Mouse (Mus musculus): Measurements from ENCODE around the gene P3h2. TPM values are rescaled to one million over a fixed set of nuclear protein-coding genes. Genes with fewer than 3 reads are reported as not detected.

The P3h2 gene
- polyA plus RNA-seq, 1 experiment from 2014 or later, result 4.9 TPM

DNA sequence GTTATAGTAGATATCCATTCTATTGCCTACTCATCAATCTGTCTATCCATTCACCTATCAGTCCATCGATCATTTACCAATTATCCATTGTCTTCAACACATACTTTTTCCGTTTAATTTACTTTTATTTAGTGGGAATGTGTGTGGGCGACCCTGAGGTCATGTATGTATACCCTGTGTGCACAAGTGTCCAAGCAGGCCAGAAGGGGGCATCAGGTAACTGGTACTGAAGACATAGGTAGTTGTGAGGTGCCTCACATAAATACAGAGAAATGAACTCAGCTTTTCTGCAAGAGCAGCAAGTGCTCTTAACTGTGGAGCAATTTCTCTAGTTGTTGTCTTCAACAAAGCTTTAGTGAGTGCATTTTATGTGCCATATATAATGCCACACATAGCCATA, 79.2 kb downstream of the P3h2 start:
- no peaks in the 10 kb centered on the region for H3K36me3 ChIP-seq
- 71% methylated on average over 3 of the region's 3 CpGs for WGBS
- H3K4me3 ChIP-seq (replicated peaks), result no peak overlapping the region
- H3K9ac ChIP-seq, result no peak overlapping the region
- no peak overlapping the region for H3K4me2 ChIP-seq
- H3K27me3 ChIP-seq (replicated peaks), result no peaks in the 10 kb centered on the region
- no peak overlapping the region for H3K27ac ChIP-seq
- no peak for ATAC-seq (ENCODE audit: insufficient read depth, low FRiP score, low read depth)
- no peaks in the 10 kb centered on the region for H3K9me3 ChIP-seq
- H3K4me1 ChIP-seq, result no peaks in the 10 kb centered on the region

GRCm38 (mm10) chr16:26024543-26024942, 81.0 kb downstream of the P3h2 start:
- H3K27me3 ChIP-seq (replicated peaks), result no peaks in the 10 kb centered on the region
- no peak overlapping the region for H3K4me3 ChIP-seq (replicated peaks)
- no peak for ATAC-seq (ENCODE audit: insufficient read depth, low FRiP score, low read depth)
- H3K4me1 ChIP-seq, result no peaks in the 10 kb centered on the region
- no peak overlapping the region for H3K27ac ChIP-seq
- no peak overlapping the region for H3K4me2 ChIP-seq
- no peaks in the 10 kb centered on the region for H3K9me3 ChIP-seq
- no peaks in the 10 kb centered on the region for H3K36me3 ChIP-seq
- H3K9ac ChIP-seq, result no peak overlapping the region
- WGBS, result 76% methylated on average over 5 of the region's 5 CpGs

- no peak for ATAC-seq (ENCODE audit: insufficient read depth, low FRiP score, low read depth)
- Histone ChIP-seq H3K4me3 (replicated peaks) (no peak overlapping the region), H3K4me2 (no peak overlapping the region), H3K27ac (peak overlapping the region; percentile 16; the same call in 1 of the 2 replicates), H3K9me3 (no peaks in the 10 kb centered on the region), H3K27me3 (replicated peaks) (no peaks in the 10 kb centered on the region), H3K9ac (no peak overlapping the region), H3K4me1 (no peaks in the 10 kb centered on the region), H3K36me3 (no peaks in the 10 kb centered on the region)
- WGBS, result 66% methylated on average over 4 of the region's 4 CpGs
These were observed 82.2 kb downstream of the P3h2 start for GRCm38 (mm10) chr16:26023352-26023751.

- Histone ChIP-seq H3K9ac (no peak overlapping the region), H3K27me3 (replicated peaks) (no peaks in the 10 kb centered on the region), H3K4me3 (replicated peaks) (no peak overlapping the region), H3K36me3 (no peaks in the 10 kb centered on the region), H3K9me3 (no peaks in the 10 kb centered on the region), H3K27ac (no peak overlapping the region), H3K4me1 (no peaks in the 10 kb centered on the region), H3K4me2 (no peak overlapping the region)
- no peak for ATAC-seq (ENCODE audit: insufficient read depth, low FRiP score, low read depth)
- 53% methylated on average over 2 of the region's 2 CpGs for WGBS
These were observed 83.8 kb downstream of the P3h2 start for GRCm38 (mm10) chr16:26021759-26022158.

DNA sequence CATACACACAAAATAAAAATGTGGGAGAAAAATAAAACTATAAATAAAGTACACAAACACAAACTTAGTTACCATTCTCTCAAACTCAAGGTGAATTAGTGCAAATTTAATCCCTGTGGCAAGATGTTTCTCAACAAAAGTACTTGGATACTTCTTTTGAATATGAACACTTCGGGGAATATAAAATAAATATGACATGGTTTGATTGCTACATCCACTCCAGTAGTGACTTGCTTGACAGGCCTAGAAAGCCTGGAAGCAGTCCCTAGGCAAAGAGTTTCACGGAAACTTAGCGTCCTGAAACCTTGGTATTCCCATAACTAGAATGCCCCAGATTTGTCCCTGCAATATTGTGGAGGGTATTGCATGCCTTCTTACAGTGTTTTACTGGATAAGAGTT, 99.8 kb downstream of the P3h2 start:
- no peak overlapping the region for H3K9ac ChIP-seq
- 87% methylated on average over 3 of the region's 3 CpGs for WGBS
- no peak for ATAC-seq (ENCODE audit: insufficient read depth, low FRiP score, low read depth)

GRCm38 (mm10) chr16:26003261-26003660, 102.3 kb downstream of the P3h2 start:
- Histone ChIP-seq H3K4me1 (0 out of 2 replicates have a peak, but pooled peaks cover 4% of the 10 kb centered on the region), H3K27me3 (replicated peaks) (no peaks in the 10 kb centered on the region), H3K36me3 (no peaks in the 10 kb centered on the region), H3K9me3 (no peaks in the 10 kb centered on the region), H3K4me3 (replicated peaks) (no peak overlapping the region), H3K27ac (no peak overlapping the region), H3K9ac (no peak overlapping the region), H3K4me2 (no peak overlapping the region)
- no peak for ATAC-seq (ENCODE audit: insufficient read depth, low FRiP score, low read depth)
- WGBS, result 48% methylated on average over 4 of the region's 4 CpGs

More for the DNA sequence above, 99.8 kb downstream of the P3h2 start:
- H3K36me3 ChIP-seq, result no peaks in the 10 kb centered on the region
- H3K27me3 ChIP-seq (replicated peaks), result no peaks in the 10 kb centered on the region
- no peak overlapping the region for H3K4me2 ChIP-seq
- H3K4me3 ChIP-seq (replicated peaks), result no peak overlapping the region
- H3K9me3 ChIP-seq, result no peaks in the 10 kb centered on the region
- 0 out of 2 replicates have a peak, but pooled peaks cover 4% of the 10 kb centered on the region for H3K4me1 ChIP-seq
- no peak overlapping the region for H3K27ac ChIP-seq

DNA sequence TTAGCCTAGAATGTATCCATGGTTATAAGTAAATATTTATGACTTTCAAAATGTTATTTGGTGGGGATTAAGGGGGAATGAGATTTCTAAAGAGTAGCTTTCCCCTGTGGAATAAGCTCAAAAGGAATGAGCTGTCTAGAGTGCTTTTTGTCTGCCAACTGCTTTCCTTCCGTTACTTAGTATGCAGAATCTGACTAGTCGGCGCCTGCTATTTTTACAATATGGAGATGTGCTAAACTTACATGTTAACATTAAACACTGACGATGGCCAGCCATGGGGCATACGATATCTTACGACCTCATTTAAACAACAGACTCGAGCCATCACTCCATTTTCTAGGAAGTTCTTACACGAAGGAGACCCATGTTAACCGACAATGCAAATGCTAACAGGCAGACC, 102.7 kb downstream of the P3h2 start:
- 0 out of 2 replicates have a peak, but pooled peaks cover 4% of the 10 kb centered on the region for H3K4me1 ChIP-seq
- no peaks in the 10 kb centered on the region for H3K27me3 ChIP-seq (replicated peaks)
- no peak for ATAC-seq (ENCODE audit: insufficient read depth, low FRiP score, low read depth)
- WGBS, result 57% methylated on average over 9 of the region's 9 CpGs
- H3K27ac ChIP-seq, result no peak overlapping the region
- H3K9me3 ChIP-seq, result no peaks in the 10 kb centered on the region
- H3K4me3 ChIP-seq (replicated peaks), result no peak overlapping the region
- H3K36me3 ChIP-seq, result no peaks in the 10 kb centered on the region
- no peak overlapping the region for H3K9ac ChIP-seq
- H3K4me2 ChIP-seq, result no peak overlapping the region

GRCm38 (mm10) chr16:25994605-25995004, 111.0 kb downstream of the P3h2 start:
- H3K27ac ChIP-seq, result no peak overlapping the region
- H3K9me3 ChIP-seq, result no peaks in the 10 kb centered on the region
- H3K4me2 ChIP-seq, result no peak overlapping the region
- ATAC-seq (ENCODE audit: insufficient read depth, low FRiP score, low read depth), result no peak
- no peak overlapping the region for H3K4me3 ChIP-seq (replicated peaks)
- whole genome bisulfite sequencing, result 90% methylated on average over 3 of the region's 3 CpGs
- no peaks in the 10 kb centered on the region for H3K36me3 ChIP-seq
- no peaks in the 10 kb centered on the region for H3K4me1 ChIP-seq
- H3K9ac ChIP-seq, result no peak overlapping the region
- H3K27me3 ChIP-seq (replicated peaks), result no peaks in the 10 kb centered on the region

- Histone ChIP-seq H3K4me1 (no peaks in the 10 kb centered on the region), H3K36me3 (no peaks in the 10 kb centered on the region), H3K27ac (no peak overlapping the region), H3K27me3 (replicated peaks) (no peaks in the 10 kb centered on the region), H3K4me3 (replicated peaks) (no peak overlapping the region), H3K9ac (no peak overlapping the region), H3K9me3 (no peaks in the 10 kb centered on the region), H3K4me2 (no peak overlapping the region)
- ATAC-seq (ENCODE audit: insufficient read depth, low FRiP score, low read depth), result no peak
- 95% methylated on average over 5 of the region's 5 CpGs for WGBS
These were observed 118.4 kb downstream of the P3h2 start for GRCm38 (mm10) chr16:25987221-25987620.

DNA sequence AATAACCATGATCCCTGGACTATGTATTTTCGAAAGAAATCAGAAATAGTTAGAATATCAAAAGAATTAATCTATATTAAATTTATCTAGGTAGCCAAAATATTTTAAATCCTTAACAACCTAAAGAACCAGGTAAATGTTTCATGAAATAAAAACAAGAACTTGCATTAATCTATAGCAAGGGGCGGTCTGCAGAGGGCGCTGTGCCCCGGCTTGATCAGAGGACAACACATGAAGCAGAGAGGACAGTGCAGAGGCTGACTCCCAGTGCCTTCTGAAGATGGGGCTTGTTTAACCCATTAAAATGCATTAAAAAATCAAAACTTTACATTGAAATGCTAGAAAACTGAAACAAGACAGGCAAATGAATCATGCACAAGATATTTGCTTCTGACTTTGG, 121.9 kb downstream of the P3h2 start:
- Histone ChIP-seq H3K4me3 (replicated peaks) (no peak overlapping the region), H3K27me3 (replicated peaks) (no peaks in the 10 kb centered on the region), H3K9me3 (no peaks in the 10 kb centered on the region), H3K4me2 (no peak overlapping the region), H3K4me1 (no peaks in the 10 kb centered on the region), H3K27ac (no peak overlapping the region), H3K9ac (no peak overlapping the region), H3K36me3 (0 out of 2 replicates have a peak, but pooled peaks cover 3% of the 10 kb centered on the region)
- 31% methylated on average over 4 of the region's 4 CpGs for WGBS
- no peak for ATAC-seq (ENCODE audit: insufficient read depth, low FRiP score, low read depth)

DNA sequence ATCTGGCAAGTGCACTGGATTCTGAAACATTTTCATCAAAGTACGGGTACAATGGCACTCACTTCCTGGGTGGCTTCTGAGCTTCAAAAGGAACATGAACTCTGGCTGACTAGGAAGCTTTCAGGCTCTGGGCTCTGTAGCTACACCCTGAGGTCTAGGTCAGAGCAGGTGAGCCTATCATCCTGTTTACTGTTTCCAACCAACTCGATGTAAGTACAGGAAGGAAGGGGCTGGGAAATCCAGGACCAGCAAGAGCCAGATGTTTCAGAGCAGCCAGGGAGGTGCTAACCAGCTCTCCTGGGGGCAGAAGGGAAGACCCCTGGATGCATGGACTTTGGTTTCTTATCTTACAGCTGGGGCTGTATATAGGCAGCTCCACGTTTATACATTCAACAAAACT, 126.5 kb downstream of the P3h2 start:
- no peaks in the 10 kb centered on the region for H3K4me1 ChIP-seq
- 50% methylated on average over 3 of the region's 3 CpGs for WGBS
- no peak overlapping the region for H3K4me2 ChIP-seq

GRCm38 (mm10) chr16:25977210-25977609, 128.4 kb downstream of the P3h2 start:
- whole genome bisulfite sequencing, result 87% methylated on average over 2 of the region's 2 CpGs
- H3K4me2 ChIP-seq, result no peak overlapping the region
- ATAC-seq (ENCODE audit: insufficient read depth, low FRiP score, low read depth), result no peak

More for the DNA sequence above, 126.5 kb downstream of the P3h2 start:
- no peak for ATAC-seq (ENCODE audit: insufficient read depth, low FRiP score, low read depth)
- 0 out of 2 replicates have a peak, but pooled peaks cover 3% of the 10 kb centered on the region for H3K36me3 ChIP-seq
- H3K27me3 ChIP-seq (replicated peaks), result no peaks in the 10 kb centered on the region
- H3K4me3 ChIP-seq (replicated peaks), result no peak overlapping the region
- H3K27ac ChIP-seq, result no peak overlapping the region
- H3K9me3 ChIP-seq, result no peaks in the 10 kb centered on the region
- H3K9ac ChIP-seq, result no peak overlapping the region

DNA sequence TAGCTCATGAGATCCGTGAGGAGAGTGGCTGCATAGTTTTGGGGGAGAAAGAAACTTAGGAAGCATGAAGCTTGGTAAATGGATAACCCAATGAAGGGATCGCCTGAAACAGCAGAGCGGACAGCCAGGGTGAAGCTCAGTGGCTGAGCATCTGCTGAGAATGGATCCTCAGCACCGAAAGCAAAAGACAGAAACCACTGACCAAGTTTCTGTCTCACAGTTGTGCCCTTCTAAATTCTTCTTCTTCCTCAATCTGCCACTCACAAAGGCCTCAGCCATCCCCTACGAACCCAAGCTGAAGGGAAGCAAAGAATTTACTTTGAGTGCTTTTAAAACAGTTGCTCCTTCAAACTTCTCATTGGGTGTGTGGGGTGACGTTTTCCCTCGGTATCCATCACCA, 134.3 kb downstream of the P3h2 start:
- H3K4me1 ChIP-seq, result no peaks in the 10 kb centered on the region
- H3K4me2 ChIP-seq, result no peak overlapping the region
- H3K4me3 ChIP-seq (replicated peaks), result no peak overlapping the region
- no peak for ATAC-seq (ENCODE audit: insufficient read depth, low FRiP score, low read depth)
- no peak overlapping the region for H3K27ac ChIP-seq
- no peaks in the 10 kb centered on the region for H3K27me3 ChIP-seq (replicated peaks)
- H3K9ac ChIP-seq, result no peak overlapping the region
- WGBS, result 88% methylated on average over 7 of the region's 7 CpGs
- H3K9me3 ChIP-seq, result no peaks in the 10 kb centered on the region
- no peaks in the 10 kb centered on the region for H3K36me3 ChIP-seq

More at GRCm38 (mm10) chr16:25977210-25977609, 128.4 kb downstream of the P3h2 start:
- Histone ChIP-seq H3K9ac (no peak overlapping the region), H3K9me3 (no peaks in the 10 kb centered on the region), H3K36me3 (0 out of 2 replicates have a peak, but pooled peaks cover 3% of the 10 kb centered on the region), H3K4me1 (no peaks in the 10 kb centered on the region), H3K4me3 (replicated peaks) (no peak overlapping the region), H3K27ac (no peak overlapping the region), H3K27me3 (replicated peaks) (no peaks in the 10 kb centered on the region)
